Mouse (Mus musculus): ENCODE measurements around the gene Clic1. TPM values are rescaled to one million over a fixed set of nuclear protein-coding genes. Genes with fewer than 3 reads are reported as not detected.

Gene Clic1
- polyA plus RNA-seq, 1 experiment from 2014 or later = 396 TPM

DNA sequence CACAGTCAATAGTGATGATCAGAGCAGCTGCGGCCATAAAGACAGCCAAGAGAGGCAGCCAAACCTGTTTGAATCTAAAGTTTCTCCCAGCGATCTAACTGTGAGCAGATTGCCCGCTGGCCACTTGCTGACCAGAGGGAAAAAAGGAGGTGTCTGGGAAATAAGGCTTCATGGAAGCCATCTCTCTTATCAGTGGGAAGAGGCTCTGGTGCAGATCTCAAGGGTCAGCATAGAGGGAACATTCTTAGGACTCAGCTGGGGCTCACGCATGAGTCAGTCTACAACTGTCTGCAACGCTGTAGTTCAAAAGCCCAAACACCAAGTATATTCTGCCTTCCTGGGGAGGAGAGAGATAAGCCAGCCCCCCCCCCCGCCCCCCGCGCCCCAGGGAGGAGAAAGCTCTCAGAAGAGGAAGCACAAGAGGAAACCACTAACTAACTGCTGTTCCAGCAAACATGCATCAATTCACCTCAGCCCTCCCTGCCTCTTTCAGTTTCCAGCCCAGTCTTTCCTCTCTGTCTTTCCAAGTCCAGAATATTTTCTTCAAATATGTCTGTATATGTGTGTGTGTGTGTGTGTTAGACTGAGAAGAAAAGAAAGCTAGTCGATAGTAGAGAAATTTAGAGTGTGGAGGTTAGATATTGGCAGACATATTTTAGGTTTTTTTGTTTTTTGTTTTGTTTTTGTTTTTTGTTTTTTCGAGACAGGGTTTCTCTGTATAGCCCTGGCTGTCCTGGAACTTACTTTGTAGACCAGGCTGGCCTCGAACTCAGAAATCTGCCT lies 1.4 kb upstream of the Clic1 start:
- peaks cover 60% of the 10 kb centered on the region for H3K4me1 ChIP-seq (ENCODE audit: control insufficient read depth, insufficient read depth, low read length)
- peaks cover 7% of the 10 kb centered on the region; the same call in 1 of the 2 replicates for H3K36me3 ChIP-seq (ENCODE audit: control insufficient read depth, insufficient read depth, low read length)
- peak overlapping the region; percentile 99 for H3K27ac ChIP-seq (ENCODE audit: low read length)
- WGBS = 30% methylated on average over 11 of the region's 11 CpGs
- H3K27me3 ChIP-seq (ENCODE audit: control insufficient read depth, insufficient read depth, low read length) = no peaks in the 10 kb centered on the region
- H3K4me3 ChIP-seq (replicated peaks; ENCODE audit: low read length) = 0 out of 2 replicates have a peak overlapping the region, but pooled peaks have one; percentile 3
- H3K9me3 ChIP-seq (replicated peaks; ENCODE audit: control insufficient read depth, low read length) = no peaks in the 10 kb centered on the region
- H3K9ac ChIP-seq (ENCODE audit: low read length) = peak overlapping the region; percentile 28
- peak overlapping the region; percentile 100 for H3K4me2 ChIP-seq (ENCODE audit: low read depth, low read length)
- ATAC-seq (ENCODE audit: insufficient read depth, low FRiP score) = no peak

DNA sequence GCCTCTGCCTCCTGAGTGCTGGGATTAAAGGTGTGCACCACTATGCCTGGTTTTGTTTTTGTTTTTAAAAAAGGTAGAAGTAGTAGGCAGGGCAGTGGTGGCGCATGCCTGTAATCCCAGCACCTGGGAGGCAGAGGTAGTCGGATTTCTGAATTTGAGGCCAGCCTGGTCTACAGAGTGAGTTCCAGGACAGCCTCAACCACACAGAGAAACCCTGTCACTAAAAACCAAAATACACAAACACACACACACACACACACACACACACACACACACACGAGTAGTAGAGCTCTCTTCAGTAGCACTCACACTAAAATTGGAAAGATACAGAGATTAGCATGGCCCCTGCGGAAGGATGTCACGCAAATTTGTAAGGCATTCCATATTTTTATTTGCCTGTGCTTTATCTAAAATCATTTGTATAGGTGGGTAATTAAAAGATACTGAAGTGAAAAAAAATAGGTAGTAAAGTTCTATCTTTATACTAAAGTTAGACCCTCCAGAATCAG lies 780 bp upstream of the Clic1 start:
- peak overlapping the region; percentile 88; the same call in 1 of the 2 replicates for H3K4me3 ChIP-seq (replicated peaks; ENCODE audit: low read length)
- no peaks in the 10 kb centered on the region for H3K27me3 ChIP-seq (ENCODE audit: control insufficient read depth, insufficient read depth, low read length)
- H3K27ac ChIP-seq (ENCODE audit: low read length) = peak overlapping the region; percentile 99
- ATAC-seq (ENCODE audit: insufficient read depth, low FRiP score) = no peak
- peaks cover 56% of the 10 kb centered on the region for H3K4me1 ChIP-seq (ENCODE audit: control insufficient read depth, insufficient read depth, low read length)
- H3K4me2 ChIP-seq (ENCODE audit: low read depth, low read length) = peak overlapping the region; percentile 67
- H3K36me3 ChIP-seq (ENCODE audit: control insufficient read depth, insufficient read depth, low read length) = peaks cover 11% of the 10 kb centered on the region
- H3K9ac ChIP-seq (ENCODE audit: low read length) = no peak overlapping the region
- H3K9me3 ChIP-seq (replicated peaks; ENCODE audit: control insufficient read depth, low read length) = no peaks in the 10 kb centered on the region
- WGBS = 63% methylated on average over 5 of the region's 5 CpGs

DNA sequence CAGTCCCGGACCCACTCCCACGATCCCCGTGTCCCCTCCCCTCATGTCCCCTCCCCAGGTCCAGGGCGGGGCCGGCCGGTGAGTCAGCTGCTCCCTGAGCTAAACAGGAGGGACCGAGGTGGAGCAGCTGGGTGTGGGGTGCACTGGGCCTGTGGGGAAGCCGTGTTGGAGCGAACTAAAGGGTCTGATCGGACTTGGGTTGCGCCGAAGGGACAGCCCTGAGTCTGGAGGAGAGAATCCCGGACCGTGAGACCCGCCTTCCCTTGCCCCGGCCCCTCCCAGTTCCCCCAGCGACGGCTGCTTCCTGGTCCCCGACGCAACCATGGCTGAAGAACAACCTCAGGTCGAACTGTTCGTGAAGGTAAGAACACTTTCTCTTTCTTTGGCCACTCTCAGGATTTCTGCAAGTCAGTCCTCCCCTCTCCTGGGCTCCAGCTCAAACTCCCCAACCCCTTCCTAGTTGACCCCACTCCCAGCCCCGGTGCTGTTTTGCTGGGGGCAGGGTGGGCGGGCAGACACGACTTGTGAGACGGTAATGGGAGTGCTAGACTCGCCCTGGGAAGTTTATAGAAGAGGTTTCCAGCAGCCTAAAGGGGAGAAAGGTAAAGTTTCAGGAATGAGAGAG lies 472 bp downstream of the Clic1 start:
- under 1% methylated on average over 27 of the region's 27 CpGs for WGBS
- H3K4me2 ChIP-seq (ENCODE audit: low read depth, low read length) = peak overlapping the region; percentile 67
- peaks cover 50% of the 10 kb centered on the region for H3K4me1 ChIP-seq (ENCODE audit: control insufficient read depth, insufficient read depth, low read length)
- ATAC-seq (ENCODE audit: insufficient read depth, low FRiP score) = peak; percentile 12; the same call in 1 of the 2 replicates
- peak overlapping the region; percentile 88 for H3K4me3 ChIP-seq (replicated peaks; ENCODE audit: low read length)
- peak overlapping the region; percentile 99 for H3K27ac ChIP-seq (ENCODE audit: low read length)
- no peaks in the 10 kb centered on the region for H3K9me3 ChIP-seq (replicated peaks; ENCODE audit: control insufficient read depth, low read length)
- peak overlapping the region; percentile 96 for H3K9ac ChIP-seq (ENCODE audit: low read length)
- H3K36me3 ChIP-seq (ENCODE audit: control insufficient read depth, insufficient read depth, low read length) = peaks cover 17% of the 10 kb centered on the region
- H3K27me3 ChIP-seq (ENCODE audit: control insufficient read depth, insufficient read depth, low read length) = no peaks in the 10 kb centered on the region

DNA sequence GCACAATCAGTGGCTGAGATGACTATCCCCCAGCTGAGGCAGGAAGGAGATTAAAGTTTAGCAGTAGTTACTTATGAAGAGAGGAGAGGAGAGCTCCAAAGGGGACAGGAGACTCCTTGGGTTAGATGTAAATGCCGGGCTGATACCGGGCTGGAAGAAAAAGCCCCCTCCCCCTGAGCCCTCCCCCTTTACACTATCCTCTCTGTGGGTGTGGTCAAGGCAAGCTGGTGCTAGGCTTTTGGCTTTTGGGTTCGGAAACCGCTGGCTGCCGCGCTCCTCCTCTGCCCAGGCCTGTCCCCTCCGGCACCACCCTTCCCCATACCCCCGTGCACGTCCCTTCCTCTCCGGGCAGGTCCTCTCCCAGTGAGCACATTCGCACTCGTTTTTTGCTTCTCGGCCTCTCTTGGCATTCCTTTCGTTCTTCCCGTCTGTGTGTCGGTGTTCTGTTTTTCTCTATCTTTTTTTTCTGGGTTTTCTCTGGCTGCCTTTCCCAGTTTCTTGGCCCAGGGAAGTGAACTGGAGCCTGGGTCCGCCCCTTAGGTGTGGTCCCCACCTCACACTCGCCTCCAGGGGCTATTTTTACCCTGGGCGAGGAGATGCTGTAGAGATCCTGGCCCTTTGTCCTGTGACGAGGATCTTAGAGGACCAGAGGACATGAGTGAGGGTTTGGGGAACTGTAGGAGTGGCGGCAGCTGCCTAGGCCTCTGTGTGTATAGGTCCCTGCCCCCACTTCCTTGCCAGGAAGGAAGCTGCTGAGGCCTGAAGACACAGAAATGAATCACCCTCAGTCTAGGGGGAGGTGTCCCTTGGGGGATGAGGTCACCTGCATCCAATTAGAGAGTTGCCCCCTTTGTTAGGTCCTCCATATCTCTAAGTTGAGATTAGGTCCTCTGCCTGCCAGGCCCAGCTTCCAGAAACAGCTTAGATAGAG lies 1.7 kb downstream of the Clic1 start:
- Histone ChIP-seq H3K36me3 (ENCODE audit: control insufficient read depth, insufficient read depth, low read length) (peaks cover 17% of the 10 kb centered on the region), H3K4me2 (ENCODE audit: low read depth, low read length) (peak overlapping the region; percentile 67), H3K9ac (ENCODE audit: low read length) (peak overlapping the region; percentile 96), H3K4me1 (ENCODE audit: control insufficient read depth, insufficient read depth, low read length) (peaks cover 43% of the 10 kb centered on the region), H3K4me3 (replicated peaks; ENCODE audit: low read length) (peak overlapping the region; percentile 88), H3K27me3 (ENCODE audit: control insufficient read depth, insufficient read depth, low read length) (no peaks in the 10 kb centered on the region), H3K9me3 (replicated peaks; ENCODE audit: control insufficient read depth, low read length) (no peaks in the 10 kb centered on the region), H3K27ac (ENCODE audit: low read length) (peak overlapping the region; percentile 99)
- under 1% methylated on average over 21 of the region's 21 CpGs for WGBS
- ATAC-seq (ENCODE audit: insufficient read depth, low FRiP score) = peak; percentile 73

DNA sequence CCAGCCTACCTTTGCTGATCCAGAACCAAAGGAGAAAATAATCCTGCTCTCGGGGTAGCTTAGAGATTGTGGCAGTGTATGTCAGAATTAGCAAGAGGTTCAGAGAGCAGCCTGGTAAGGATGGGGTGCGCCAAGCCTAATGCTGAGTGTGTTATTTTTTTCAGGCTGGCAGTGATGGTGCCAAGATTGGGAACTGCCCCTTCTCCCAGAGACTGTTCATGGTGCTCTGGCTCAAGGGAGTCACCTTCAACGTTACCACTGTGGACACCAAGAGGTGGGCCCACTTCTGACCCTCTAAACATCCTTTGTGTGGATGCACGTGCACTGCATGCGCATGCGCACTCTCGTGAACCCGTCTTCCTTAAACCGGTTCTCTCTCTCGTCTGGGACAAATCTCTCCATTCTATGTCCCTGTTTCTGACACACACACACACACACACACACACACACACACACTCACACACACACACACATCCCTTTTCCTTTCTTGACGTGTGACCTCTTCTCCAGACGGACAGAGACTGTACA lies 2.6 kb downstream of the Clic1 start:
- Histone ChIP-seq H3K27me3 (ENCODE audit: control insufficient read depth, insufficient read depth, low read length) (no peaks in the 10 kb centered on the region), H3K9me3 (replicated peaks; ENCODE audit: control insufficient read depth, low read length) (no peaks in the 10 kb centered on the region), H3K4me2 (ENCODE audit: low read depth, low read length) (peak overlapping the region; percentile 67), H3K36me3 (ENCODE audit: control insufficient read depth, insufficient read depth, low read length) (peaks cover 19% of the 10 kb centered on the region), H3K4me1 (ENCODE audit: control insufficient read depth, insufficient read depth, low read length) (peaks cover 36% of the 10 kb centered on the region), H3K9ac (ENCODE audit: low read length) (peak overlapping the region; percentile 96), H3K27ac (ENCODE audit: low read length) (peak overlapping the region; percentile 99), H3K4me3 (replicated peaks; ENCODE audit: low read length) (peak overlapping the region; percentile 88)
- ATAC-seq (ENCODE audit: insufficient read depth, low FRiP score) = no peak
- 74% methylated on average over 12 of the region's 12 CpGs for WGBS

DNA sequence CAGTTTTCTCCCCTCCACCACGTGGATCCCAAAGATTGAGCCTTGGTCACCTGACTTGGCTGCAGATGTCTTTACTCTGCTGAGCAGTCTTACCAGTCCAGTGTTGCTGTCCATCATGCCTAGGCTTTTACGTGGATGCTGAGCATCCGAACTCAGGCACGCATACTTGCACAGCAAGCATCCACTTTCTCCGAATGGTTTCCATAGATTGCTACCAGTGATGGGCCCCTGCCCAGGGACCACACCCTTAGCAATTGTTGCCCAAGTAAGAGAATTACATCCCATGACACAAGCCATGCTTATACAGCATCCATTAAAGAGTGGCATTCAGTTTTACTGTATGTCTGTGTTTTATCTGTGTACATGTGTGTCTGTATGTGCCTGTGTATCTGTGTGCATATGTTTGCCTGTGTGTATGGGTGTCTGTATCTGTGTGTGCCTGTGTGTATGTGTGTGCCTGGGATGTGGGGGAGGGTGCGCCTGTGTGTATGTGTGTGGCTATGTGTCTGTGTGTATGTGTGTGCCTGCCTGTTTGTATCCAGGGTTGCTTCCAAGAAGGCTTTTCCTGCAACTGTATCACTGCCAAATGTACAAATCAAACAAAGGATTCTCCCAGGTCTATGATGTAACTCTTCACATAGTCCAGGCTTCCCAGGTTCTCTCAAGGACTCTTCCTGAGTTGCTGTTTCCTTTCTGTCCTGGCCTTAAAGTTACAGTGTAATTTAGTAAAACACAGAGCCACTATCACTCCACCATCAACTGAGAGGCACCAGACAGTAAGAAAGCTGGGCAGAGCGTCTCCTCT lies 6.1 kb downstream of the Clic1 start:
- no peak for ATAC-seq (ENCODE audit: insufficient read depth, low FRiP score)
- Histone ChIP-seq H3K36me3 (ENCODE audit: control insufficient read depth, insufficient read depth, low read length) (peaks cover 23% of the 10 kb centered on the region), H3K4me1 (ENCODE audit: control insufficient read depth, insufficient read depth, low read length) (peaks cover 24% of the 10 kb centered on the region), H3K27ac (ENCODE audit: low read length) (no peak overlapping the region), H3K9ac (ENCODE audit: low read length) (no peak overlapping the region), H3K9me3 (replicated peaks; ENCODE audit: control insufficient read depth, low read length) (no peaks in the 10 kb centered on the region), H3K4me3 (replicated peaks; ENCODE audit: low read length) (no peak overlapping the region), H3K4me2 (ENCODE audit: low read depth, low read length) (no peak overlapping the region), H3K27me3 (ENCODE audit: control insufficient read depth, insufficient read depth, low read length) (no peaks in the 10 kb centered on the region)
- 86% methylated on average over 7 of the region's 7 CpGs for WGBS

DNA sequence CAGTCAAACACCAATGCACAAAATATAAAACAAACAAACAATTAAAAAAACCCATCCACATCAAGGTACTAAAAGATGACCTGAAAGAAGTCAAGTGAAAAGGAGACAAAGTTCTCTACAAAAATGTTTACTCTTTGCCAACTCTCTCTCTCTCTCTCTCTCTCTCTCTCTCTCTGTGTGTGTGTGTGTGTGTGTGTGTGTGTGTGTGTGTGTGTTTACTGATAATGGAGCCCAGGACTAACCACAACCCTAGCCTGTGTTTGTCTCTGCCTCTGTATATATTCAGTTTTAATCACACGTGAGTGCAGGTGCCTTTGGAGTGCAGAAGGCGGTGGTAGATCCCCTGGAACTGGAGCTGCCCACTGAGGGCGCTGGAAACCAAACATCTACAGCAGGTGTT lies 7.3 kb downstream of the Clic1 start:
- peaks cover 31% of the 10 kb centered on the region for H3K4me1 ChIP-seq (ENCODE audit: control insufficient read depth, insufficient read depth, low read length)
- H3K4me2 ChIP-seq (ENCODE audit: low read depth, low read length) = no peak overlapping the region
- H3K9ac ChIP-seq (ENCODE audit: low read length) = no peak overlapping the region
- peaks cover 31% of the 10 kb centered on the region for H3K36me3 ChIP-seq (ENCODE audit: control insufficient read depth, insufficient read depth, low read length)
- 60% methylated on average over 3 of the region's 3 CpGs for WGBS
- H3K4me3 ChIP-seq (replicated peaks; ENCODE audit: low read length) = no peak overlapping the region
- H3K9me3 ChIP-seq (replicated peaks; ENCODE audit: control insufficient read depth, low read length) = no peaks in the 10 kb centered on the region
- ATAC-seq (ENCODE audit: insufficient read depth, low FRiP score) = no peak
- no peak overlapping the region for H3K27ac ChIP-seq (ENCODE audit: low read length)
- H3K27me3 ChIP-seq (ENCODE audit: control insufficient read depth, insufficient read depth, low read length) = no peaks in the 10 kb centered on the region

DNA sequence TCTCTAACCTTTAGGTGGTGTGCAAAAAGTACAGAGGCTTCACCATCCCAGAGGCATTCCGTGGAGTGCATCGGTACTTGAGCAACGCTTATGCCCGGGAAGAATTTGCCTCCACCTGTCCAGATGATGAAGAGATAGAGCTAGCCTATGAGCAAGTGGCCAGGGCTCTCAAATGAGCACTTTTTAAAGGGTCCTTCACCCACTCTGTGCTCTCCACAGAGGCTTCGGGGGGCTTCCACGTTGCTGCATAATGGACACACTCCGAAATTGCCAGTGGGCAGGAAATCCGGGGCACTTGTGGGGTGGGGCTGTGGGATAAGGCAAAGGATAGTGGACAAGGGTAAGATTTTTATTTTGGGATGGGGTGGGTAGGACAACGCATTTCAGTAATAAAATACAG lies 8.6 kb downstream of the Clic1 start:
- H3K4me2 ChIP-seq (ENCODE audit: low read depth, low read length) = no peak overlapping the region
- peaks cover 25% of the 10 kb centered on the region for H3K36me3 ChIP-seq (ENCODE audit: control insufficient read depth, insufficient read depth, low read length)
- ATAC-seq (ENCODE audit: insufficient read depth, low FRiP score) = no peak
- 47% methylated on average over 9 of the region's 9 CpGs for WGBS
- no peak overlapping the region for H3K9ac ChIP-seq (ENCODE audit: low read length)
- H3K27ac ChIP-seq (ENCODE audit: low read length) = peak overlapping the region; percentile 93; the same call in 1 of the 2 replicates
- peak overlapping the region; percentile 73 for H3K4me3 ChIP-seq (replicated peaks; ENCODE audit: low read length)
- peaks cover 22% of the 10 kb centered on the region for H3K4me1 ChIP-seq (ENCODE audit: control insufficient read depth, insufficient read depth, low read length)
- no peaks in the 10 kb centered on the region for H3K9me3 ChIP-seq (replicated peaks; ENCODE audit: control insufficient read depth, low read length)
- H3K27me3 ChIP-seq (ENCODE audit: control insufficient read depth, insufficient read depth, low read length) = no peaks in the 10 kb centered on the region
